In the genomic region with DNA sequence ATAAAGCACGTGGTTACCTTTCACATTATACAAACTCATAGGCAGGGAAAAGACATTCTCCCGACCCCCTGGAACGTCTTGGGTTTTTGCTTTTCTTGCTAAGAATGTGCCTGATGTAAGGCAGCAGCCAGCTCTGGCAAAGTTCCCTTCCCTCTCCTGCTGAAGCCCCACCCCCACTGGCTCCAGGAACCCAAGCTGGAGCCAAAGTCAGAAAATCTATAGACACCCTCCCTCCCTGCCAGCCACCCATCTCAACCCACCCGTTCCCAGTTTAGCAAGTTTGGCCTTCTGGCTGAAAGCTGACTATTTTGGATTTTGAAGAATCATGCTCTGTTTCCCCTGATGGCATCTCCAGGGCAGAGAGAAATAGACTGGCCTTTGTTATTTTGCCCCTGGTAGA, we compare ENCODE assay signal across 11 mouse cellular contexts.
DNase-seq lines count a peak whose midpoint lies in the region; ATAC-seq lines count a peak whose summit lies in the region.
"Had no signal": no experiment of that assay in that cellular context is flagged by ENCODE, and none has a peak within 500 bp of the region (broad histone marks: within the 10 kb centered on the region; RNA-seq: fewer than 3 reads in every experiment).

No protein-coding gene starts in this region.

- H3K36me3 ChIP-seq in embryonic facial prominence, embryonic 12.5 days, result no peaks in the 10 kb centered on the region
- H3K36me3 ChIP-seq in embryonic facial prominence, embryonic 10.5 days (replicated peaks), result no peaks in the 10 kb centered on the region
- no peaks in the 10 kb centered on the region for H3K36me3 ChIP-seq in embryonic facial prominence, embryonic 13.5 days
- no peaks in the 10 kb centered on the region for H3K36me3 ChIP-seq in hindbrain, embryonic 16.5 days (ENCODE audit: control insufficient read depth, insufficient read depth, low read length)

- H3K27me3 ChIP-seq in embryonic facial prominence, embryonic 12.5 days, result no peaks in the 10 kb centered on the region
- H3K27me3 ChIP-seq in embryonic facial prominence, embryonic 10.5 days (replicated peaks; ENCODE audit: low read depth, poor library complexity, severe bottlenecking), result no peaks in the 10 kb centered on the region
- no peaks in the 10 kb centered on the region for H3K27me3 ChIP-seq in embryonic facial prominence, embryonic 13.5 days
- no peaks in the 10 kb centered on the region for H3K27me3 ChIP-seq in hindbrain, embryonic 16.5 days (replicated peaks; ENCODE audit: control insufficient read depth, insufficient read depth, low read length)

- no peak for ATAC-seq in embryonic facial prominence, embryonic 12.5 days (ENCODE audit: insufficient number of reproducible peaks, insufficient read depth, low FRiP score, low TSS enrichment)
- ATAC-seq in embryonic facial prominence, embryonic 13.5 days (ENCODE audit: insufficient number of reproducible peaks, insufficient read depth, low FRiP score, low TSS enrichment, low read depth), result no peak
- no peak for ATAC-seq in hindbrain, embryonic 16.5 days

- no peak overlapping the region for H3K9ac ChIP-seq in embryonic facial prominence, embryonic 12.5 days
- no peak overlapping the region for H3K9ac ChIP-seq in embryonic facial prominence, embryonic 13.5 days
- no peak overlapping the region for H3K9ac ChIP-seq in hindbrain, embryonic 16.5 days (ENCODE audit: low read depth, low read length)
- H3K9ac ChIP-seq: liver, embryonic 14.5 days had no signal

- no peaks in the 10 kb centered on the region for H3K9me3 ChIP-seq in embryonic facial prominence, embryonic 12.5 days
- H3K9me3 ChIP-seq in embryonic facial prominence, embryonic 10.5 days, result no peaks in the 10 kb centered on the region
- H3K9me3 ChIP-seq in embryonic facial prominence, embryonic 13.5 days, result no peaks in the 10 kb centered on the region
- H3K9me3 ChIP-seq in hindbrain, embryonic 16.5 days (ENCODE audit: control insufficient read depth, low read length), result no peaks in the 10 kb centered on the region

- peaks cover 2% of the 10 kb centered on the region; the same call in 1 of the 2 replicates for H3K4me1 ChIP-seq in embryonic facial prominence, embryonic 12.5 days
- peaks cover 6% of the 10 kb centered on the region for H3K4me1 ChIP-seq in embryonic facial prominence, embryonic 10.5 days
- peaks cover 13% of the 10 kb centered on the region for H3K4me1 ChIP-seq in embryonic facial prominence, embryonic 13.5 days
- peaks cover 3% of the 10 kb centered on the region; the same call in 1 of the 2 replicates for H3K4me1 ChIP-seq in hindbrain, embryonic 16.5 days (ENCODE audit: control insufficient read depth, insufficient read depth, low read depth, low read length)

- WGBS in embryonic facial prominence, embryonic 12.5 days, result 19% methylated on average over 4 of the region's 4 CpGs
- 32% methylated on average over 4 of the region's 4 CpGs for WGBS in embryonic facial prominence, embryonic 10.5 days
- 14% methylated on average over 4 of the region's 4 CpGs for WGBS in embryonic facial prominence, embryonic 13.5 days
- WGBS in hindbrain, embryonic 16.5 days, result 34% methylated on average over 4 of the region's 4 CpGs

- DNase-seq in embryonic facial prominence, embryonic 10.5 days (ENCODE audit: low spot score), result no peak
- peak; percentile 16 for DNase-seq in layer of hippocampus, adult 9-11 months
- no peak for DNase-seq in layer of hippocampus, adult 9-10 months (ENCODE audit: low spot score)
- DNase-seq in lung, postnatal 10 days, result peak; percentile 30
- DNase-seq in thymus, postnatal 25 days, result no peak
- DNase-seq: cerebellum, adult 8-10 months; gastrocnemius, adult 2 months had no signal

- no peak overlapping the region for H3K4me2 ChIP-seq in embryonic facial prominence, embryonic 12.5 days (replicated peaks)
- H3K4me2 ChIP-seq in embryonic facial prominence, embryonic 13.5 days, result peak overlapping the region; percentile 31
- no peak overlapping the region for H3K4me2 ChIP-seq in hindbrain, embryonic 16.5 days (ENCODE audit: low read length)

- 0 out of 2 replicates have a peak overlapping the region, but pooled peaks have one; percentile 37 for H3K27ac ChIP-seq in embryonic facial prominence, embryonic 12.5 days
- no peak overlapping the region for H3K27ac ChIP-seq in embryonic facial prominence, embryonic 10.5 days (replicated peaks)
- peak overlapping the region; percentile 68 for H3K27ac ChIP-seq in embryonic facial prominence, embryonic 13.5 days
- no peak overlapping the region for H3K27ac ChIP-seq in hindbrain, embryonic 16.5 days (ENCODE audit: low read depth, low read length)
- H3K27ac ChIP-seq: gastrocnemius, adult 2 months; liver, embryonic 14.5 days had no signal

- H3K4me3 ChIP-seq in embryonic facial prominence, embryonic 12.5 days, result no peak overlapping the region
- H3K4me3 ChIP-seq in embryonic facial prominence, embryonic 10.5 days, result no peak overlapping the region
- no peak overlapping the region for H3K4me3 ChIP-seq in embryonic facial prominence, embryonic 13.5 days
- H3K4me3 ChIP-seq in hindbrain, embryonic 16.5 days (ENCODE audit: low read length), result no peak overlapping the region
- H3K4me3 ChIP-seq: gastrocnemius, adult 2 months had no signal

Comparison
In these comparisons a context has a peak if more than half of its experiments do, and no peak if none do; other contexts are left out.
1. H3K27ac ChIP-seq: peak in embryonic facial prominence, embryonic 12.5 days (single experiment) and embryonic facial prominence, embryonic 13.5 days (single experiment); none in embryonic facial prominence, embryonic 10.5 days (single experiment) and hindbrain, embryonic 16.5 days (single experiment).
2. DNase-seq: peak in layer of hippocampus, adult 9-11 months (single experiment) and lung, postnatal 10 days (single experiment); none in embryonic facial prominence, embryonic 10.5 days (single experiment), layer of hippocampus, adult 9-10 months (single experiment) and thymus, postnatal 25 days (single experiment).